Mouse (Mus musculus) B cell, adult 67 days (primary cell): ENCODE measurements around the gene Klf3. TPM values are rescaled to one million over a fixed set of nuclear protein-coding genes. Genes with fewer than 3 reads are reported as not detected.

Source experiments
- total RNA-seq, 2 experiments: library from RNA; stranded (reverse); gene quantifications; 4 replicates each; pipeline ENCODE4 v1.2.4; 2023

The Klf3 gene
- 100 to 1,000 TPM; 143 TPM for total RNA-seq

DNA sequence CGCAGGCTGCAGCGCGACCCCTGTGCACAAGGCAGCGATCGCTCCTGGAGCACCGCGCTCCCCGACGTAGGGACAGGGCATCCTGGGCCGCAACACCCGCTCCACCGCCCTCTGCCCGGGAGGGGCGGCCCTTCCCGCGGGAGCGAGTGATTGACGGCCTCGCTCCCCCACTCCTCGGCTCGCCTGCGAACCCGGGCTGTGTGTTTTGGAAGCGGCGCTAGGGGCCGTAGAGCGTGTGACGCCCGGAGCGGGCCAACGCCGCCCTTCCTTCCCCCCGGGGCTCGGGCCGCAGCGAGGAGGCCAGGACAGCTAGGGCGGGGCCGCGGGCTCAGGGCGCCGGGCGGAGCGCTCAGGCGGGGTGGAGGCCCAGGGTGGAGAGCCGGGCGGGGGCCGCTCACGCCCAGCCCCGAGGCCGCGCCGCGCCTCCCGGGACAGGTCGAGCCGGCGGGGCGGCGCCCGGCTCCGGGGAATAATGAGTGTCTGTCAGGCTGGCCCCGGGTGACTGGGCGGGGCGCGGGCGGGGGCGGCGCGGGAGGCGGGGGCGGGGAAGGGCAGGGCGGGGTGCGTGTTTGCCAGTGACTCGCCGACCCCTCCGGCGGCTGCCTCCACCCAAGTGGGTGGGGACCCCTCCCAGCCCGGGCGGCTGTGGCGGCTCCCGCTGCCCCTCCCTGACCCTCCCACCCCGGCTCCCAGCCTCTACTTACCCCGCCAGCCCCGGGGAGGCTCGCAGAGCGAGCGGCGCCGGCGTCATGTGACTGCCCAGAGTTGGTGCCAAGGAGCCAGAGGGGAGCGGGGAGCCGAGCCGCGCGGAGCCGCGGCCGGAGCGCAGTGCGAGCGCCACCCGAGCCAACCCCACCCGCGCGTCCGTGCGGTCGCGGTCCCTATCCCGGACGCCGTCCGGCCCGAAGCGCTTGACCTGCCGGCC lies at the start of gene Klf3:
Klf3 (plus strand) TSS at position 594 of the 925 bp plus-strand sequence.

Other genes with a start within 250 kb of the Klf3 start
- gene Tlr1, start 130.2 kb downstream of the Klf3 start, total RNA-seq: 100 to 1,000 TPM; 120 to 137 TPM
- 10 to 100 TPM; 22.8 to 25.7 TPM for gene Tlr6, start 156.7 kb downstream of the Klf3 start, total RNA-seq
- gene Fam114a1, start 166.7 kb downstream of the Klf3 start, total RNA-seq: 1 to 10 TPM; 4.3 to 4.6 TPM